7 mouse cellular contexts compared by ENCODE assay signal in genomic region chr7:80371041-80371751, GRCm38 (mm10). TPM values are rescaled to one million over a fixed set of nuclear protein-coding genes. Genes with fewer than 3 reads are reported as not detected.
DNase-seq lines count a peak whose midpoint lies in the region; ATAC-seq lines count a peak whose summit lies in the region.

Gene Man2a2 (minus strand): TSS chr7:80371375.

- peak within 1 kb of the TSS; percentile 71 for H3K4me2 ChIP-seq in limb, embryonic 11.5 days (ENCODE audit: low read depth, severe bottlenecking)
- H3K4me2 ChIP-seq in midbrain, embryonic 12.5 days (replicated peaks): peak within 1 kb of the TSS; percentile 82

- no peaks in the 10 kb centered on the region for H3K27me3 ChIP-seq in limb, embryonic 11.5 days (ENCODE audit: control insufficient read depth, insufficient read depth, low read length)
- 0 out of 2 replicates have a peak, but pooled peaks cover 6% of the 10 kb centered on the region for H3K27me3 ChIP-seq in midbrain, embryonic 12.5 days

- peak within 1 kb of the TSS; percentile 65 for H3K4me3 ChIP-seq in limb, embryonic 11.5 days (ENCODE audit: low read depth, low read length)
- peak within 1 kb of the TSS; percentile 91 for H3K4me3 ChIP-seq in midbrain, embryonic 12.5 days

- under 1% methylated on average over 58 of the region's 86 CpGs for WGBS in limb, embryonic 11.5 days
- WGBS in midbrain, embryonic 12.5 days: 1% methylated on average over 41 of the region's 86 CpGs

- H3K9ac ChIP-seq in limb, embryonic 11.5 days (ENCODE audit: low read length): peak within 1 kb of the TSS; percentile 93
- peak within 1 kb of the TSS; percentile 90 for H3K9ac ChIP-seq in midbrain, embryonic 12.5 days (replicated peaks)

- peak; percentile 84 to 87 for DNase-seq in adrenal gland, adult 18-20 months (ENCODE audit: low spot score in 2 of 2)
- peak; percentile 91 for DNase-seq in embryo, embryonic 11 days
- DNase-seq in heart, adult 11 months: peak; percentile 98
- peak; percentile 39 for DNase-seq in kidney, adult 11 months
- peak; percentile 78 for DNase-seq in limb, embryonic 11.5 days (ENCODE audit: low spot score)
- DNase-seq in skeletal muscle tissue, adult 2 months (ENCODE audit: low read depth, low spot score): peak; percentile 64

- peak within 1 kb of the TSS; percentile 65 for H3K27ac ChIP-seq in limb, embryonic 11.5 days (replicated peaks; ENCODE audit: low read depth, low read length)
- peak within 1 kb of the TSS; percentile 81 for H3K27ac ChIP-seq in midbrain, embryonic 12.5 days (replicated peaks)

- peak; percentile 41; the same call in 1 of the 2 replicates for ATAC-seq in limb, embryonic 11.5 days (ENCODE audit: insufficient number of reproducible peaks, low FRiP score, low TSS enrichment, low read depth)
- peak; percentile 75 for ATAC-seq in midbrain, embryonic 12.5 days (ENCODE audit: low FRiP score, low read depth)

- peaks cover 9% of the 10 kb centered on the region; the same call in 1 of the 2 replicates for H3K4me1 ChIP-seq in limb, embryonic 11.5 days (ENCODE audit: control insufficient read depth, insufficient read depth, low read length)
- H3K4me1 ChIP-seq in midbrain, embryonic 12.5 days: peaks cover 12% of the 10 kb centered on the region

- H3K36me3 ChIP-seq in limb, embryonic 11.5 days (ENCODE audit: control insufficient read depth, insufficient read depth, low read length): peaks cover 16% of the 10 kb centered on the region
- H3K36me3 ChIP-seq in midbrain, embryonic 12.5 days: peaks cover 24% of the 10 kb centered on the region

- no peaks in the 10 kb centered on the region for H3K9me3 ChIP-seq in limb, embryonic 11.5 days (ENCODE audit: control insufficient read depth, low read length)
- no peaks in the 10 kb centered on the region for H3K9me3 ChIP-seq in midbrain, embryonic 12.5 days

RNA-seq across cellular contexts. Expression of gene Man2a2, which starts in this region (rescaled TPM):
- 10 to 100 TPM; 76.6 to 88.8 TPM for total RNA-seq in adrenal gland, adult 18-20 months (2021)
- polyA plus RNA-seq in limb, embryonic 11.5 days (2014; fragmentation: Nextera tagmentation; extraction: Ambion mirVana): 12.5 and 15.1 TPM in 2 replicates
- 23.1 and 26.0 TPM in 2 replicates for polyA plus RNA-seq in midbrain, embryonic 12.5 days (2016; fragmentation: Nextera tagmentation; extraction: Ambion mirVana)

Comparison
In these comparisons a context has a peak if more than half of its experiments do, and no peak if none do; other contexts are left out.
1. Peak in every context shown above with its lines: DNase-seq, ATAC-seq, H3K4me3 ChIP-seq and H3K27ac ChIP-seq.
2. DNase-seq: peak in every context shown above with its lines; median percentile 98 in heart, adult 11 months; 91 in embryo, embryonic 11 days; 86 in adrenal gland, adult 18-20 months; 78 in limb, embryonic 11.5 days; 64 in skeletal muscle tissue, adult 2 months; 39 in kidney, adult 11 months.